Mouse (Mus musculus) MEL-GATA-1-ER (cell line): Measurements from ENCODE around the gene Prr3.
"Not testable (repeated sequence)": the region's sequence is repeated elsewhere in the genome, so short reads cannot be mapped to it uniquely, and the experiment has no call there.

Experiments
- DNase-seq: peaks from one replicate; pipeline ENCODE4 v3.0.0-alpha.2; 2012; ENCODE audit warnings: low read depth; ENCODE audit errors: extremely low read depth

Gene Prr3

GRCm38 (mm10) chr17:35939108-35939507 lies 40.9 kb downstream of the Prr3 start:
- DNase-seq: no peak

DNA sequence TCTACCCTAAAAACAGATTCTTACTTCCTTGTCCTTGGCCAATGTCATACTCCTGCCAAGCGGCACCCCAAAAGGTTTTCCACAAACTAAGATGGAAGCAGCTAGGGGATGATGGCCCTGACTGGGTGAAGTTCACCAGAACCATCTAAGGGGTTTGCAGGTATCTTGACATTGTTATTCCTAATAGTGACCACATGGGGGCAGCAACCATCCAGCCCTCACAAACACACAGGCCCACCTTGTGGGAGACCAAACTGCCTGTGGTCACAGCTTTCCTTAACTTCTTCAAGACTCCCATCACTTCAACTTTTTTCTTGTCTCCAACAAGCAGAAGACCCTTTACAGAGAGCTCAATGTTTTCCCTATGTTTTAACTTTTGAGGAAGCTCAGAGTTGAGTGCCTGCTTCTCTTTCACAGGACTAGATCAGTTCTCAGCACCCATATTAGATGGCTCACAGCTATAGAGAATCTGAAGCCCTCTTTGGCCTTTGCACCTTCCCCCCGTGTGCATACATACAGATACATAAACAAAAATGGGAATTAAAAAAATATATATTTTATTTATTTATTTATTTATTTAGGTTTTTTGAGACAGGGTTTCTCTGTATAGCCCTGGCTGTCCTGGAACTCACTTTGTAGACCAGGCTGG lies 42.2 kb downstream of the Prr3 start:
- peak; percentile 54 for DNase-seq

GRCm38 (mm10) chr17:35935763-35936162 lies 44.3 kb downstream of the Prr3 start:
- DNase-seq: not testable (repeated sequence)

DNA sequence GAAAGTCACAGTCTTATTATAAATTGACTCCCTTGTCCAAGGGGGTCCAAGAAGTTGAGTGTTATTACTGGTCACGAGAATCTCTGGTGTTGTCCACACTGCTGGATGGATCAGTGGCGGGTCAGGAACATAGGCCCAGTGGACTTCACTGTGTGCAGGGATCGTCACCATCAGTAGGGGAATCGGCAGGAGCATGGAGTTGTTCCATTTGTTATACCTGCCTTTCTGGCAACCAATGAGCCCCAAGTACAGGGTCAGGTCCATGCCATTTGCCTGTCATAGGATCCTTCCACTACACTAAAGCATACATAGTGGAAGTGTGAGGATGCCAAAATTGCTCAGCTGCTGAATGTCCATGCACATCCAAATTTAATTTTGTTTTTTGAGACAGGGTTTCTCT lies 47.4 kb downstream of the Prr3 start:
- no peak for DNase-seq

GRCm38 (mm10) chr17:35930627-35931026 lies 49.4 kb downstream of the Prr3 start:
- no peak for DNase-seq

GRCm38 (mm10) chr17:35929534-35929933 lies 50.5 kb downstream of the Prr3 start:
- DNase-seq: no peak

DNA sequence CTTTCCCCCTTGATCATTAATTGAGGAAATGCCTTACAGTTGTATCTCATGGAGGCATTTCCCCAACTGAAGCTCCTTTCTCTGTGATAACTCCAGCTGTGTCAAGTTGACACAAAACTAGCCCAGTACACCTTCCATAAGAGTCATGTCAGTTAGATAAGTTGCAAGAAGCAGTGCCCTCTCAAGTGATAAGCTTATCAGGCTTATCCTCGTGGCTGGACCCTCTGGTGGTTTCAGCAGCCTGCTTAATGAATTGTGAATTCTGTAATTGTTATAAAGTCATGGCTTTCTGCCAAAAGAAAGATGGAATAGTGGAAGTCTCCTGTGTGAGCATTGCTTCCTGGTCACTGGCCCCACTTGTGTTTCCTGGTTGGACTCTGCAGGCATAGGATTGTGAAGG lies 52.6 kb downstream of the Prr3 start:
- DNase-seq: peak; percentile 95

DNA sequence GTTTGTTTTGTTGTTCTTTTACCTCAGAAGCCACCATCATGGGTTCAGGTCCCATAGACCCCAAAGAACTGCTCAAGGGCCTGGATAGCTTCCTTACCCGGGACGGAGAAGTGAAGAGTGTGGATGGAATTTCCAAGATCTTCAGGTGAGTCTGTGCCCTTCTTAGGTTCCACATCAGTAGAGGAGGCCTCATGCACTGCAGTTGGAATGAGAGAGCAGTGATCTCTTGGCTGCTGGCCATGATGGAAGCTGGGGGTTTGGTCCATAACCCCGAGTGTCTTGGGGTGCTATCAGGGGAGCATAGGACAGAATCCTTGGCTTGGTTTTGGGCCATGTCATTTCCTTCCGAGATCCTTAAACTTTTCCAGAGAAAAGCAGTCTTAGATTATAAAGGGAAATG lies 56.8 kb downstream of the Prr3 start:
- no peak for DNase-seq

DNA sequence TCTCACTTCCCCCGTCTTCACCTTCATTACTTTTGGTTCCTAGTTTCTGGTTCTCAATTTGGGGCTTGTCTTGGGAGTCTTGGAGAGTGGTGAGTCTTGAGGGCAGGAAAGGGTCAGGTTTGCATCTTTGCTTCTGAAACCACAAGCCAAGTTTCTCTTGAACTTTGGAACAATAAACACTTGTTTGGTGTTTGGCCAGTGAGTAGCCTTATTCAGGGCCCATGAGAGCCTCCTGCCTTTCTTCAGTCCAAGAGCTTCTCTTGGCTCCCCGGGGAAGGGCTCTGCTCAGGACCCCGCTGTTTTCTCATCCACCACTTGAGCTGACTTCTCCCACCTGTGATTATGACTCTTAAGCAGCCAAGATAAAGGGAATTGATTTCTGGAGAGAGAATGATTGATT lies 57.5 kb downstream of the Prr3 start:
- no peak for DNase-seq
